Mouse (Mus musculus): ENCODE results near the gene Gm21497. TPM values are rescaled to one million over a fixed set of nuclear protein-coding genes. Genes with fewer than 3 reads are reported as not detected.
"Not testable (repeated sequence)": the region's sequence is repeated elsewhere in the genome, so short reads cannot be mapped to it uniquely, and the experiment has no call there.

Gm21497 gene
- polyA plus RNA-seq (2014; fragmentation: Nextera tagmentation; extraction: Ambion mirVana): not detected in 2 replicates

DNA sequence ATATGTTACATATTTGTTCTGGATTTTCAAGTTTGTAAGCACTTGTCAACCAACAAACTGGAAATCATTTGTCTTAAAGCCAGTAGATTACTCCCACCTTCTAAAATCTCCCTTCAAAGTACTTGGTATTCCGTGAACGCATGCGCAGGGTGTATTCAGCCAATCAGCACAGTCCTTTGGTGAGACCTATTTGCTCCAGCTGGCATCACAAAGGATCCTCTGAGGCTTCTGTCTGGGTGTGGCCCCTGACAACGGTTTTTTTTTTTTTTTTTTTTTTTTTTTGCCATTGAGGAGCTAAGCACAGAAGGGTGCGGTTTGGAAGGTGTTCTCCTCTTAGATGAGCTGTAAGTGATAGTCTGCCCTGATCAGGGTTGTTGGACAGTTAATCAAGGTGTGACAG, at the start of gene Gm21497:
TSS of gene Gm21497 (plus strand) at position 301 of the 400 bp plus-strand sequence.
- no CpG with 5 or more reads among the region's 5 CpGs for WGBS
- not testable (repeated sequence) for ATAC-seq (replicated peaks; ENCODE audit: low FRiP score); H3K4me2 ChIP-seq (ENCODE audit: low read depth, low read length, severe bottlenecking); H3K9me3 ChIP-seq (ENCODE audit: control insufficient read depth, low read length); H3K27ac ChIP-seq (ENCODE audit: low read depth, low read length); H3K9ac ChIP-seq (ENCODE audit: low read length); DNase-seq (ENCODE audit: low spot score); H3K36me3 ChIP-seq (ENCODE audit: control insufficient read depth, insufficient read depth, low read length); H3K4me3 ChIP-seq (ENCODE audit: low read depth, low read length); H3K4me1 ChIP-seq (replicated peaks; ENCODE audit: control insufficient read depth, insufficient read depth, low read length); H3K27me3 ChIP-seq (ENCODE audit: control insufficient read depth, insufficient read depth, low read length)
